Mouse (Mus musculus): ENCODE data around the gene Lrmda. TPM values are rescaled to one million over a fixed set of nuclear protein-coding genes. Genes with fewer than 3 reads are reported as not detected.

The Lrmda gene
- polyA plus RNA-seq, 1 experiment, result not detected

DNA sequence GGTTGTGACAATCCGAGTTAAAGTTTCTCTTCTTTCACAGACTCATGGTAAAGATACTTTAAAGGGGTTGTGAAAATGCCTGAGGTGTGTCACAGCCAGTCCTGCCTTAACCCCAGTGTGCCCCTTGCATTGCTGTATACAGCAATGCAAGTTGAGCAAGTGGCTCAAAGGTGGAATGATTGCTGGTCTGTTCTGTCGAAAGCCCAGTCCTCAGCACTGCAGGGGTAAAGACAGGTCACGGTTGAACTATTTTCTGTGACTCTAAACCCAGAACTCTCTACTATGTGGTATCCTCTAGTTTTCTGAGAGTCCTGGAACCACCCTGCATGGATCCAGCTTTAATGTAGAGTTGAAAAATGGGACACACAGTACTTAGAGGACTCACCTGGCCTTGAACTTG lies 87.3 kb downstream of the Lrmda start:
- DNase-seq (ENCODE audit: low read depth), result no peak
- no peak for TF ChIP-seq POLR2A (IDR thresholded peaks at IDR 0.05; ENCODE audit: borderline replicate concordance, extremely low read depth, insufficient read depth, insufficient read length, poor library complexity, severe bottlenecking)
- TF ChIP-seq CTCF (IDR thresholded peaks at IDR 0.05; ENCODE audit: borderline replicate concordance, extremely low read depth, insufficient read depth, insufficient read length), result no peak

DNA sequence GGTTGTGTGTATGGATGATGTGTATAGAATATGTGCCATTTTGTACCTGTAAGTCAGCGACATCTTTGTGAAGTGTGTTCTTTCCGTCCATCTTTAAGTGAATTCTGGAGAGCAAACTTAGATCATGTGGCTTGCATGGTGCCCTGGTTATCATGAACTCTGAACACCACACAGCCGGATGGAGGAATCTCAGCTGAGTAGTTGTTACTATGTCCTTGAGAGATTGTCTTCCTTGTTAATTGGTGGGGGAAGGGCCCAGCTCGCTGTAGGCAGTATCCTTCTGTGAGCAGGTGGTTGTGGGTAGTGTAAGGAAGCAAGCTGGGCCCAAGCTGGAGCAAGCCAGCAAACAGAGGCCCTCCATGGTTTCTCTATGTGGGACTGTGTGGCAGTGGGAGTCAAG lies 89.9 kb downstream of the Lrmda start:
- no peak for DNase-seq (ENCODE audit: low read depth)
- TF ChIP-seq CTCF (IDR thresholded peaks at IDR 0.05; ENCODE audit: borderline replicate concordance, extremely low read depth, insufficient read depth, insufficient read length), result no peak

DNA sequence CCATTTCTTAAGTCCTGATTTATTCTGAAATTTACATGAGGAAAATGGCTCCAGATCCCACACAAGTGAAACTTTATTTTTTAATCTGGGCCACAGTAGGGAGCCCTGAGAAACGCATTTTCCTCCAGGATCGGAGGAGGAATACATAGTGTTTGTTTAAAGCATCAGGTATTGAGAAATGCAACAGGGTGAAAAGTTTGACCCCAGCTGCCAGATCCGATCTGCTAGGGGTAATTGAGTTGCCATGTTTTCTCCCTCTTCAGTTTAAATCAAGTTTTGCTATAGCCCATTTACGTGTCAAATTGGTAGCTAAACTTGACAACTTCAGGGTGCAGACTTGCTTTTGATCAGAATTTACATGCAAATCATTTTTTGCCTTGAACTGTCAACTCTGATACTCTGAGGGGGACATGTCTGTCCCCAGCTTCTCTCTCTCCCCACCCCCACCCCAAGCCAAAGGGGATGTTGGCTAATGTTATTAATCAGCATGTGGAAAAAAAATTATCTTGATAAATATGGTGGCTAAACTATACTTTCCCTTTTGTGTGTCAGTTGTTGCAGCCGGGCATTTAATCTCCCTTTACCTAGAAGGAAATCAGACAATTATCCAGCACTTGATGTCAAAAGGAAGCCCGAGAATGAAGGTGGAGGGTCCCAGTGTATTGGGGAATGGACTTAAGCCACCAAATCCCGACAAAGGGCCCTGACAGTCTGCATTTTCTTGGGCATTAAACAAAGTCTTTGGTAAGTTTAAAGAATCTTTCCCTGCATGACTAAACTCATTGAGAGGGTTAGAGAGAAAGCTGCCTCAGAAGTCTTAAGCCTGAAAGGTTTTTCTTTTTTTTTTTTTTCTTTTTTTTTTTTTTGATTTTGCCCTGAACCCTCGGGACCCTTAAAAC lies 94.2 kb downstream of the Lrmda start:
- peak; percentile 85 for DNase-seq (ENCODE audit: low read depth)
- TF ChIP-seq POLR2A (IDR thresholded peaks at IDR 0.05; ENCODE audit: borderline replicate concordance, extremely low read depth, insufficient read depth, insufficient read length, poor library complexity, severe bottlenecking) (no peak), CTCF (IDR thresholded peaks at IDR 0.05; ENCODE audit: borderline replicate concordance, extremely low read depth, insufficient read depth, insufficient read length) (no peak)

DNA sequence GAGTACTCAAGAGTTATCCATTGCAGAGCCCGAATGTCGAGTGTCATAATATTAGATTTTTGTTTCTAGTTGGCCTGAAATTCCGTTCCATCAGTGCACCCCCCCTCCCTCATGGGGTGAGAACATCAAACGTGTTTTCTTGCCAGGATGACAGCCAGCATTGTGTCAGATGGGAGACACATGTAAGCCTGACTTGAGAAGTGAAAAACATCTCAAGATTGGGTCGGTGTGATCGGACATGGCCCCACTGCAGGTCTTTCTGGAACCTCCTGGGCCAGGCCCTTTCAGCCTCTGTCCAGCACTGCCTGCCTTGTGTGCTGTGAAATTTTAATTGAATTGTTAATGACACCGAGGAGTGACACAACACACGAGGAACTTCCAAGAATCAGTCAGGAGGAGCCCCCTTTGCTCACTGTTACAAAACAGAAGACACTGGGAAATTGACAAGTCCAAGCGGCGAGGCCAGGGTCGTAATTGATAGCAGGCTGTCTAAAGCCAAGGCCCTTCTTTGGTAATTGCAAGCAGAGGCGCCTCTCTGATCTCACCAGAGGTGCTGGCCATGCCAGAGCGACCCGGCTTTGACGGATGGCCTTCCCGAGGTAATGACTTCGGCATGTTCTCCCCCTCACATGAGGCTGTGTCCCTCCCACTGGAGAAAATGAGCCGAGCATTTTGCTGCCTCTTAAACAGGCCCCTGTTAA lies 95.3 kb downstream of the Lrmda start:
- DNase-seq (ENCODE audit: low read depth), result peak; percentile 68
- TF ChIP-seq CTCF (IDR thresholded peaks at IDR 0.05; ENCODE audit: borderline replicate concordance, extremely low read depth, insufficient read depth, insufficient read length), result no peak
- no peak for TF ChIP-seq POLR2A (IDR thresholded peaks at IDR 0.05; ENCODE audit: borderline replicate concordance, extremely low read depth, insufficient read depth, insufficient read length, poor library complexity, severe bottlenecking)

DNA sequence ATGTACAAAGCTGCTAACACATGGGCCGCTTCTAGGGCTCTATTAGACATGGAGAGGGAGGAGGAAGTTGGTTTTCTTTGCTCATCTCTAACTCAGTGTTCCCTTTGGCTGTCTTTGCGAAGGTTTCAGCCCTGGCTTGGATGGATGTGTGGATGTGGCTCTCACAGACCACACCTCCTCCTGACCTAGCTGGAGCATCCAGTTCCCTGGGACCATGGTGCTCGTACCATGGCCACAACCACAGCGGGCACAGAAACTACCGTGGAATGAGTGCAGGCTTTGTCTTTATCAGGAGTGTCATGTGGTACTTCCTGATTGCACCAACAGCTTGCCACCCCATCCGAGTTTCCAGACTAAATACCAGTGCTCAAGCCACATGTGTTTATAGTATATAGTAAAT lies 98.6 kb downstream of the Lrmda start:
- TF ChIP-seq CTCF (IDR thresholded peaks at IDR 0.05; ENCODE audit: borderline replicate concordance, extremely low read depth, insufficient read depth, insufficient read length) (no peak), POLR2A (IDR thresholded peaks at IDR 0.05; ENCODE audit: borderline replicate concordance, extremely low read depth, insufficient read depth, insufficient read length, poor library complexity, severe bottlenecking) (no peak)
- DNase-seq (ENCODE audit: low read depth), result no peak

DNA sequence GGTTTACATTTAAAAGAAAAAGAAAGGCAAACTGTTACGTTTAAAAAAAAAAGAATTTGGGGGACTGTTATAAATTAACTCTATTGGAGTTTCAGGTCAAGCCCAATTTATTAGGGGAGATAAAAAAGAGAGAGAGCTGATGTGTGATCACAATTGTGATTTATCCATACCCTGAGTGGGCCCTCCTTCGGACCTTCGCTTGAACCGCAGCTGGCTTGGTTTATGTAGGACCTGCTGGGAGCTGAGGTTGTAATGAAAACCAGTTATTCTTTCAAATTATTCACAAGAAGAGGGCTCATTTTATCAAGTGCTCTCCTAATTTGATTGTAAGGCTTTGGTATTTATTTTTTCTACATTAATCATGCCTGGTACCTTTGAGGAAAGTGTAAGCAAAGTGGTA lies 99.0 kb downstream of the Lrmda start:
- TF ChIP-seq POLR2A (IDR thresholded peaks at IDR 0.05; ENCODE audit: borderline replicate concordance, extremely low read depth, insufficient read depth, insufficient read length, poor library complexity, severe bottlenecking) (no peak), CTCF (IDR thresholded peaks at IDR 0.05; ENCODE audit: borderline replicate concordance, extremely low read depth, insufficient read depth, insufficient read length) (no peak)
- DNase-seq (ENCODE audit: low read depth), result no peak

DNA sequence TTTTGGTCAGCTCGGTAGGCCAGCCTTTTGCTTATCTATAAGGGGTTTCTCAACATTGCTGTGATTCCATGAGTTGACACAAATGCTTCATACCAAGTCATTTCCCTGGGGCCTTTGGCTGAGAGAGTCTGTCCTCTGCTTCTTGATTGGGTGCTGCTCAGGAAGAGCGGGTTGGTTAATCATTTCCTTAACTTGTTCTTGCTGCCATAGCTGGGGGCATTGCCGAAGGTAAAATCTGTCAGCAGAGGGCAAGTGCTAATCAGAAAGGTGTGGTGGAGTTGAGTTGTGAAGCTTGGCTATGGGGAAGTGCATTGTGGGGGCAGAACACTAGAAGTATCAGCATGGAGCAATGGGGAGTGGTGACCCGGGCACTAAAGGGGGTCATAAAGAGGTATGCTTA lies 106.8 kb downstream of the Lrmda start:
- no peak for TF ChIP-seq POLR2A (IDR thresholded peaks at IDR 0.05; ENCODE audit: borderline replicate concordance, extremely low read depth, insufficient read depth, insufficient read length, poor library complexity, severe bottlenecking)
- DNase-seq (ENCODE audit: low read depth), result no peak

DNA sequence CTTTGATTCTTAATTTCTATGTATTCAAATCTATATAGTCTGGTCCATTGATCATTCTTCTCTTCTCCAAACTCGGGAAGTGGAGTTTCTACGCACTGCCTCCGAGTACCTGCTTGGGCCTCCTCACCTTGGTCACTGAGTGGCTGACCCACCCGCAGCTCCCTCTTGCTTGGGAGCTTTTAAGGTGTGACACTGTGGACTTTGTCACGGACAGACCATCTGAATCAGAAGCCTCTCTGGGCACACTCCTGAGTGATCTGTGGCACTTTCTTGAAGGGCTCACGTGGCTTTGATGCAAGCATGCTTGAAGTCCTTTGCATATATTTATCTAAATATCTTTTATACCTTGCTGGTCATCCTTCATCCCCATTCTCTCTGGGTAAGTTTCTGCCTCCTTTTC lies 107.3 kb downstream of the Lrmda start:
- DNase-seq (ENCODE audit: low read depth), result no peak
- no peak for TF ChIP-seq POLR2A (IDR thresholded peaks at IDR 0.05; ENCODE audit: borderline replicate concordance, extremely low read depth, insufficient read depth, insufficient read length, poor library complexity, severe bottlenecking)
- no peak for TF ChIP-seq CTCF (IDR thresholded peaks at IDR 0.05; ENCODE audit: borderline replicate concordance, extremely low read depth, insufficient read depth, insufficient read length)

DNA sequence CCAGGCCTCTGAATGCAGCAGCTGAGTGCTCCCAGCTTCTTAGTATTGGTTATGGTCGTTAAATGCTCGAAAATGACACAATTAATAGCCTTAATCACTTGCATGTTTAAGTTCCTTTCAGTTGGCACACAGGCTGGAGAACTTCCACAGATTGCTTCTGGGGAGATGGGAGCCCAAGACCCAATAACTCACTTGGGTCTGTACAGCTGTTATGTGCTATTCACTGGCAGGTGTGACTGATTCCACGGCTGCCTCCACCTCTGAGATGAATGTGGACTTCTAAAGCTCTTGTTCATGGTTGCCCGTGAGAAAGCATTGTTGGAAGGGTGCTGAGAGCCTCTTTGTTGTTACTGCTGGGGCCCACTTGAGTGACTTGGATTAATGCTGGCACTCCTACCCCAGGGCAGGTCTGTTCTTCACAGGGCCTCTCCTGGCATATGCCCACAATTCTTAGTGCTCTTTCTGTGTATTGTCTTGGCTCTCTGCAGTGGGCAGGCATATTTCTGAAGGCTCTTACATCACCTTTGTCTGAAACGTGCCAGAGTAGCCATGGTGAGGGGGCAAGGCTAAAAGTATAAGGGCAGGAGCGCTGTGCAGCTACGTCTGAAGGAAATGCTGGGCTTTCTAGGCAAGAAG lies 111.6 kb downstream of the Lrmda start:
- DNase-seq (ENCODE audit: low read depth), result peak; percentile 41

DNA sequence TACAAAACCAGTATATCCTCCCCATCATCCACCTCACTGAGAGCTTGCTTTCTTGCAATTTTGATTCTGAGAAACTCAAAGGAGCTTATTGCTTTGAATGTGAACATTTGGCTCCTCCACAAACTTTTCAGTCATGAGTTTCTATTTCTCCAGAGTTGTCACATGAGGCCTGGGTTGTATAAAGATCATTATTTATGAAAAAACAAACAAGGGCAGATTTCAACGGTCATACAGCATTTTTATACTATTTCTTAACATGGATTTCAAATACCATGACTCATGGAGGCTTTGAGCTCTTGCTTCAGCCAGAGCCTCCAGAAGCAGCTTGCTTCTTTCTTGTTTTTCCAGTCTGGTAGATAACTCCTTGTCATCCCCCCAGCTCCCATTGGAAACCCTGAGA lies 119.8 kb downstream of the Lrmda start:
- TF ChIP-seq POLR2A (IDR thresholded peaks at IDR 0.05; ENCODE audit: borderline replicate concordance, extremely low read depth, insufficient read depth, insufficient read length, poor library complexity, severe bottlenecking), result no peak
- TF ChIP-seq CTCF (IDR thresholded peaks at IDR 0.05; ENCODE audit: borderline replicate concordance, extremely low read depth, insufficient read depth, insufficient read length), result no peak
- no peak for DNase-seq (ENCODE audit: low read depth)

More for the DNA sequence above, 111.6 kb downstream of the Lrmda start:
- no peak for TF ChIP-seq CTCF (IDR thresholded peaks at IDR 0.05; ENCODE audit: borderline replicate concordance, extremely low read depth, insufficient read depth, insufficient read length)
- TF ChIP-seq POLR2A (IDR thresholded peaks at IDR 0.05; ENCODE audit: borderline replicate concordance, extremely low read depth, insufficient read depth, insufficient read length, poor library complexity, severe bottlenecking), result no peak

DNA sequence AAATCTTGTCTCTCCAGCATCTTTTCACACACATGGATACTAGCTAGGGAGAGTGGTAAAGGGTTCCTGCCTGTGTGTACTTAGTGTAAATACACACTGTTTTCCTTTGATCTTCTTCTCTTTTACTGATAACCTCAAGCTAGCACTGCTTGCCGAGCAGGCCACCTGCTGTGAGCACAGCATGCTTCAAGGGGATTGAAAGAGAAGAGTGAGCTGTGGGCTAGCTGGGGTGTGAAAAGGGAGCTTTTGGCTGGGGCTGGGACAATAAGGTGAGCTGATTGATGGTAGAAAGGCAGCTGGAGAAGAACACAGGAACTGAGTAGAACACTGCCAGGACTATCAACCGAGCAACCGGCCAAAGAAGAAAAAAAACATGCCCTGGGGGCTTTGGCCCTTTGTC lies 124.5 kb downstream of the Lrmda start:
- DNase-seq (ENCODE audit: low read depth), result peak; percentile 53
- TF ChIP-seq POLR2A (IDR thresholded peaks at IDR 0.05; ENCODE audit: borderline replicate concordance, extremely low read depth, insufficient read depth, insufficient read length, poor library complexity, severe bottlenecking) (no peak), CTCF (IDR thresholded peaks at IDR 0.05; ENCODE audit: borderline replicate concordance, extremely low read depth, insufficient read depth, insufficient read length) (no peak)
